Mouse (Mus musculus) layer of hippocampus, postnatal 10 days (tissue): ENCODE results near the gene Lipm. TPM values are rescaled to one million over a fixed set of nuclear protein-coding genes. Genes with fewer than 3 reads are reported as not detected.
A peak's percentile ranks its signal among the peaks of the same experiment; 100 is the strongest.

Experiments used
- DNase-seq, 2 experiments: peaks; one replicate each; pipeline ENCODE4 v3.0.0; 2021; ENCODE audit warnings: low spot score in 2 of 2
- long read RNA-seq: library from polyadenylated mRNA; stranded (forward); transcript quantifications from one replicate; pipeline ENCODE4 v2.0.0, GENCODE M21; 2023
- total RNA-seq, 2 experiments: library from RNA; stranded (reverse); gene quantifications; 2 replicates each; pipeline ENCODE4 v1.2.3; 2021

Gene Lipm
- under 1 TPM; 0.20 to 0.48 TPM for total RNA-seq
- long read RNA-seq, partial matches to known transcripts = 0 of 1 reads
- long read RNA-seq, other reads (novel, unspliced or antisense) = 0 of 1 reads

- DNase-seq = no peak
Observed at GRCm38 (mm10) chr19:34100633-34101032, at the start of gene Lipm. Gene Lipm, plus strand, starts transcription at chr19:34100933.

DNA sequence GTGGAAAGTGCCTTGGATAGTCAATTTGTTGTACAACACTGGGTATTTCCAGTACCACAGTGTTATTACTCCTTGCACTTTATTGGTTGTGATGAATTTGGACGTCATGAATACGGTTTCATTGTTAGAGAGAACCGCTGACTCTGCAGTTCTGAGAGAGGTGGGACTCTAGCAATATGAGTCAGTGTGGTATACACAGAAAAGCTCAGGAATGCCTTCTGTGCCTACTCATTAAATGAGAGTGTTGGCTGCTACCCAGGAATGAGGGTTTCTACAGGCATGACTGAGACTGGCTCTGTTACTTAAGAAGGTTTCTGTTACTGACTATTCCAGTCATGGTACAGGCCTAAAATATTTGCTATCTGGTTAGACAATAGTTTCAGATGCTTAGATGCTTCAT lies 49.2 kb upstream of the Lipm start:
- no peak for DNase-seq

- no peak for DNase-seq
Observed at GRCm38 (mm10) chr19:34063547-34063946, 37.2 kb upstream of the Lipm start.

DNA sequence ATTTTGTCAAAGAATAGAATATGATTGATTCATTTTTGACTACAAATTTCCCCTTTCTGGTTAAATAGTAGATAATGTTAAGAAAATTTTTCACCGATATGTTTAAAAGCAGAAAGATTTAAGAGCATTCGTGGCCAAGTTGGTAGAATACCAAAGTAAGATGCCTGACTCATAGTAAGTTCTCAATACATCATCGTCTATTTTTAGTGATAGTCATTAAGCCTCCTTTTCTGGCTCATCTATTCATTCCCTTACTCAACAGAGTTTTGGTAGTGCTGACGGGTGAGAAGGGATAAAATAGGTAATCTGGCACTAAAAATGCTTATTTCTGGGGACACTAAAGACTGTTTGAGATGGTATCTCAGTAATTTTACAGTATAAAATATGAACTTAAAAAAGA lies 36.7 kb upstream of the Lipm start:
- DNase-seq = no peak

- DNase-seq = no peak
Observed at GRCm38 (mm10) chr19:34066779-34067472, 33.8 kb upstream of the Lipm start, which contains the start of gene Lipn. Gene Lipn, plus strand, starts transcription at chr19:34067358.

DNA sequence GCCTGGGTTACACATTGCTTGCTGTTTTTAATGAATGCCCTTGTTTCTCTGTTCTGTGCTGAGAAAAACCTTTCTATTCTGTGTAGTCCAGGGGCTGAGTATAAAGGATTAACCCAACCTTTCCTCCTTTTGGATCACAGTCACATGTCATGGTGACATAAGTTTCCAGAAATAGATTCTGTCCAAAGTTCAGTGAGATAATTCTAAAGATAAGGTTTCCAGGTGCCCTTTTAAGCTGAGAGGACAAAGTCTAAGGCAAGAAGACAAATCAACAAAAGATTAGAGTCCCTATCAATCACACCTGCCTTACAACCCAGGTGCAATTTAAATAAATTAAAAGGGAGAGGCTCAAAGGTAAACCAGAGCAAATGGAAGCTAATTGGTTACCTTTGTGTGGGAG lies 26.5 kb upstream of the Lipm start:
- no peak for DNase-seq

DNA sequence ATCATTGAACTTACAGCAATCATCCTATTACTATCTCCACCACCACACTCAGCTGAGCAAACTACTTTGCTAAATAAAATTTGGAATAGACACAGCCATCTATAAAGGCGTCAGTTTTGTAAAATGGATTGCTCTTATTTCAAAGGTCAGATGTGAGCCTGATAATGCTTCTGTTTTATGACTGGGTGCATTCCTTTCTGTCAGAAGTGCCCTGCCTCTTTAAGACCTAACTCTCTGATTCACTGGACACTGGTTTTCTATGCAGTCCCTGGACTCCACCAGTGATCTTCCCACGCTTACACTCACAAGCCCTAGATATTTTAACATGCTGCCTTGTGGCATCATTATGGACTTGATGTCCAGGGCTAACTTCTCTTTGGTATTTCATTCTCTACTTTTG lies 22.6 kb upstream of the Lipm start:
- DNase-seq = no peak

DNA sequence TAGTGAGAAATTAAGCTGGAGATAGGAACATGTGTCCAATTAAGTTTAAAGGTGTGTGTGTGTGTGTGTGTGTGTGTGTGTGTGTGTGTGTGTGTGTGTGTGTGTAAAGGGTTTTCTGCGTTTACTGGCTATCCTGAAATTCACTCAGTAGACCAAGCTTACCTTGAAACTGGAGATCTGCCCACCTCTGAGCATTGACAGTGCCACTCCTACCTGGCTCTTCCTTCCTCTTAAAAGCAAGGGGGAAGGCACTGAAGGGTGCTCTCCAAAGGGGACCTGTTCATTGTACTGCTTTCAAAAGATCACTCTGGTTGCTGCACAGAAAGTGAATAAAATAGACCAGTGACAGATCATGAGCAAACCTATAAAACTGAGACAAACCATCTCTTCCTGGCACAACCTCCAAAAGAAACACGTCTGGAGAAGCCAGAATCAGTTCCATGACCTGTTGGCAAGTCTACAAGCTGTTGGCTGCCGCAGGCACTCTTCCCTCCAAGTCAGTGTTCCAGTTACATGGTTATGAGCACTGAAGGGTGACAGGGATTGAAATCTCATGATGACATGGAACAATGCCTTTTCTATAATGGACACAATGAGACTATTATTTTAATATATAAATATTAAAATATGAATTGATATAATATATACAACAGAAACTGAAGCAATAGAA lies 11.6 kb upstream of the Lipm start:
- DNase-seq = no peak

DNA sequence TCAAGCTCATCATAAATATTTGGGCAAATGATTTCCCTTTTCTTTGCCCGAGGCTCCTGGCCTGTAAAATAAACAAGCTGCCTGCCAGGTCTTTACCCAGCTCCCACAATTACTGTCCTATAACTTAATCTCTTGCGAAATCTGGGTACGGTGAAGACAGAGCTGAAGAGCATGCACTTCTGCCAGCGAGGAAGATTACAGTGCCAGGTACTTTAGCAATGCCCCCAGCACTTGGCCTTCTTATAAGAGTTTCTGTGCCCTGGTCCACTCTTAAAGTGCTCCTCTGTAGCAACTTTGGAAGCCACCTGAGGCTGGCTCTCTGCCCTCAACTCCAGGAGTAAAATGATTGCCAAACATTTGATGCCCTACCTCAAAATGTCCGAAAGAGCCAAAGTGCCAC lies 5.4 kb upstream of the Lipm start:
- DNase-seq = no peak

DNA sequence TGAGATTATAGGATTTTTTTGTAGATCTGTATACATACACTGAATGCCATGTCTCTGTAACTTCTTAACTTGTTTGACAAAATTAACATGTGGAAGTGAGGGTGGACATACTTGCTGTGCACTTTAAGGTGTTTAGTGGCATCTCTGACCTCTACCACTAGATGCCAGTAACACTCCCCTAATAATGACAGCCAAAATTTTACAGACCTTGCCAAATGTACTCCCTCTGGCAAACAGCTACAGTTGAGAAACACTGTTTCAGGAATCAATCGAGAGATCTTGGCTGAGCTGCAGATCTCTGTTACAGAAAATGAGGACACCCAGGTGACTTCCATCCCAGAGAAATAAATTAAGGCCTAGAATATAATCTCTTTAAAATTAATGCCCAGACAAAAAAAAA lies 4.5 kb upstream of the Lipm start:
- no peak for DNase-seq

DNA sequence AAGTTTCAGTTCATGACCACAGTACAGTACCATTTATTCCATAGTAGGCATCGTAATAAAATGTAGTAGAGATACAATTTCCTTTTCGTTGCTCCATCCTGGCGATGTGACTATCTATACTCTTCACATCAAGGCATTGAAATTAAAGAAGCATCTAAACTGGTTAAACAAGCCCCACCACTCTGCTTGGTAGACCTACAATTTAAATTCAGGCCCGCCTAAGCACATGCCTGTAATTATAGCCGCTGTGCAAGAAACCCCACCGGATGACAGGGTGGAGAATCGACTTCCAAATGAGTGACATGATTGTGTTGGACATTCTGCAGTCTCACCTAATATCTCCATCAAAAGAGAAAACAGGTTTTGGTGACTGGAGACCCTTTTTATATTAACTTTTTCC lies 1.2 kb downstream of the Lipm start:
- no peak for DNase-seq

- no peak for DNase-seq
Observed at GRCm38 (mm10) chr19:34104841-34105240, 4.1 kb downstream of the Lipm start.

GRCm38 (mm10) chr19:34119102-34119501 lies 18.4 kb downstream of the Lipm start:
- DNase-seq = no peak

DNA sequence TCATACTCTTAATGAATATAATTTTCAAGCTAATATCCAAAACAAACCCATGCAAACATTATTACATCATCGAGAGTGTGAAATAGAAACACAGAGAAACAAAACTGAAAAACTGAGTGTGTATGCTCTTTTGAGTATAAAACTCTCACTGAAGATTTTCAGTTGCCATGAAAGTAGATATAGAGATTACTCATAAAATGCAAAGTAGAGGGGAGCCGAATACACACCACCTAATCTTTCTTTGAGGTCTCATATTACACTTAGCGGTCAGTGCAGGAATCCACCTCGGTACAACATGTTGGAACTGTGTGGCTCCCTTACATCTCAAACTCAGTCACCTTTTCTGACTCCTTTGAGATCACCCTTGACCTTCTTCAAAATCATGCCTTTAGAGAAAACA lies 18.9 kb downstream of the Lipm start:
- DNase-seq = no peak

GRCm38 (mm10) chr19:34120107-34120731 lies 19.5 kb downstream of the Lipm start:
- no peak for DNase-seq

DNA sequence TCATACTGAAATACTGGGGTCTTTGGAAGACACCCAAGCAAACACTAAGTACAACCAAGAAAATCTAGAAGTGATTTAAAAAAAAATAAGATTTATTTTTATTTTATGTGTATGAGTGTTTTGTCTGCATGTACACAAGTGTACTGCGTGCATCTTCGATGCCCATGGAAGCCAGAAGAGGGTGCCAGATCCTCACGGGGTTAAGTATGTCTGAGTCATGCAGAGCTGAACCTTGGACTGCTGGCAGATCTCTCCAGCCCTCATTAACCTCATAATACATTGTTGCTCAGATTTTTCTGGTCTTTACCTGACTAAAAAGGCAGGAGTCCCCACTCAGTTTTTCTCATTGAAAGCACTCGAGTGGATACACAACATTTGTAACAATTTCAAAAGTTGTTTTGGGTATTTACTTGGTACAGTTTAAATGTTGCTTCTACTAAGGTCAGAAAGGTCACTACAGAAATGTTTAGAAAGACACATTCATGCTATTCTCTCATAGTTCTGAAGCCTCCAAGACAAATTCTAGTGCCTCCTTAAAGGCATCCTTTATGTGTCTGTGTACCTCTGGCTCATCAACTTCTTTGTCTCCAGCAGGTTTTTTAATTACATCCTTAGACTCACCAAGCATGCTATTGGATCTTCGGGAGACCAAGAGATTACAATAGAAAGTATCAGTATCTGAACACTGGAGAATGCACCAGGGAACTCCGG lies 38.1 kb downstream of the Lipm start:
- no peak for DNase-seq

DNA sequence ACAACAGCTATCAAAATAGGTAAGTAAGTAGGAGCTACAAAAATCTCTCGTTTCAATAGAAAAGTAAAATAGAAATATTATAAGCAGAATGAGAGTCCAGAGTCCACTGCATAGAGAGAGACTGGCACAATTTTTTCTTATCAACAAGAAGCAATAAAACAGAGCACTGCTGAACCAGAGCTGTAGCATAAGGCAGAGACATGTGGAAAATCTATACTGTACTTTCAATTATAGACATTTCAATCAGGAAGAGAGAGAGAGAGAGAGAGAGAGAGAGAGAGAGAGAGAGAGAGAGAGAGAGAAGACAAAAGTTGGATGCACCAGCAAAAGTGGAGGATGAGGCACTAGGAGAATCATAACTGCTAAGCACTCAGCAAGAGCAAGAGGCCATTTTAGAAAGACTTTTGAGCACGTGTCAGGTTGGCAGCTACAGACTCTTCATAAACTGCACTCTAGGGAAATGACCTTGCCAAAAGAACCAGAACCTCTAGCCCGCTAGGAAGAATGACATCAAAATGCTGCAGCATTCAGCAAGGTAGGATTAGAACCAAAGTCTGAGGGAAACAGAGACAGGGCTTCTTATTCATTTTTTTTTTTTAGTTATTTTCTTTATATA lies 38.8 kb downstream of the Lipm start:
- DNase-seq = no peak

DNA sequence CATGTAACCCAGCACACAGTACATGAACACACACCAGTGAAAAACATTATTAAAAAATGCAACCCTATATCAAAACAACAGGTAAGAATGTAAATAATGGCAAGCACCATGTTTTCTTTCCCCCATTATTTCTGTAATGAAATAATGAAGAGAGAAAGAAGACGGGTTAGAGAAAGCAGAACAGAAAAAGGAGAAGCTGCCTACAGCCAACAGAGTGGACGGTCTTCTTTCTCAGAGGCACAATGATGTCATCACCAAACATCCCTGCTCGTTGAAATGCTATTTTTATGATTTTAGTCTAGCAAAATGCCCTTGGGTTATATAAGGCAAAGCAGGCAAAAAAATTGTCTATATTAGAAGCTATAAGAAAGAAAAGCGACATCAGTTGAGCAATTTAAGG lies 47.7 kb downstream of the Lipm start:
- DNase-seq = no peak

DNA sequence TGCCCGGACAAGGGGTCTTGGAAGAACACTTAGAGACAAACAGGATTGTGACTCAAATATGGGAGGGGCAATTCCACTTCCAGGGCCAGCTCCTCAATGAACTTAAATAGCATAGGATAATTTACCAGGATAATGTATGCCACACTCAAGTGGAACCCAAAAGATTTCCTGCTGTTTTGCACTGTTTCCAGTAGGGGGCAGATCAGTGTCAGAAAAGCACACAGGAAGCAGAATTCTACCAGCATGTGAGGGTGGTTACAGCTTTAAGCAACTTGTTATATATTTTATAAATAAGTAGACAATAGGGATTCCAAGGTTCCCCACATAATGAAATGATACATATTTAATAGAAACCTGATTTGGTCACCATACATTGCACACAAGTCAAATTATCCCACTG lies 51.2 kb downstream of the Lipm start:
- DNase-seq = peak in 1 of 2 experiments; percentile 11

- no peak for DNase-seq
Observed at GRCm38 (mm10) chr19:34153263-34154144, 52.8 kb downstream of the Lipm start.
